Mouse (Mus musculus): Measurements from ENCODE around the gene Gm21616. TPM values are rescaled to one million over a fixed set of nuclear protein-coding genes. Genes with fewer than 3 reads are reported as not detected.
"Not testable (repeated sequence)": the region's sequence is repeated elsewhere in the genome, so short reads cannot be mapped to it uniquely, and the experiment has no call there.

The Gm21616 gene
- not detected in 2 replicates for polyA plus RNA-seq (2012; ENCODE audit: insufficient read depth, insufficient read length, low replicate concordance, missing spikeins)

DNA sequence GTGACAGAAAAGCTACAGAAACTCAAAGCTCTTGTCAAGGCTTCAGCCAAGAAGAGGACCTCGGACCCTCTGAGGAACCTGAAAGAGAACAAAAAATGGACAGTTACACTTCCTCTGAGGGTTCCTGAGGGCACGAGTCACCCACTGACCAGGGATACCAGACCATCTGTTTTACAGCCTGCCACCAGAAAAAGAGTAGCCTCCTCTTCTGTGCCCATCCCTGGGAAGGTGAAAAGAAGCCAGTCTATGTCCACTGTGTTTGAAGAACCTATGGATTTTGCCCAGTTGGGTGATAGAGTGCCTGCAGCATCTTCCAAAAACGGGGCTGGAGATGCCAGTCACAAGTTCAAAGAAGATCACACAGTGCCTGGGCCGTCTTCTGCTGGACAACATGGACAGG is at the start of gene Gm21616:
Gene Gm21616, plus strand, starts transcription at position 301 of the 400 bp plus-strand sequence.
- WGBS: no CpG with 5 or more reads among the region's 4 CpGs
- H3K4me1 ChIP-seq (ENCODE audit: control insufficient read depth, insufficient read depth, low read length); H3K27ac ChIP-seq (ENCODE audit: insufficient read depth, low read depth, low read length); H3K4me3 ChIP-seq (ENCODE audit: insufficient read depth, low read depth, low read length): not testable (repeated sequence)
